Mouse (Mus musculus) stomach, embryonic 15.5 days (tissue): ENCODE results near the gene Morc2a. TPM values are rescaled to one million over a fixed set of nuclear protein-coding genes. Genes with fewer than 3 reads are reported as not detected.

Experiments
- ATAC-seq: fragments of 200-750 bp; cut with Nextera tagmentation; 2 replicates; pipeline ENCODE4 v1.8.0; 2017; ENCODE audit warnings: low read depth, moderate number of reproducible peaks, moderate TSS enrichment; ENCODE audit not compliant: insufficient read depth, low FRiP score
- H3K27ac ChIP-seq: fragments of 300-500 bp; sonication (generic); 2 replicates; pipeline ENCODE4 v1.5.1; 2015; ENCODE audit warnings: mild to moderate bottlenecking, inconsistent platforms
- H3K27me3 ChIP-seq: fragments of 300-500 bp; sonication (generic); replicated peaks from 2 replicates; pipeline ENCODE4 v1.6.1; 2015; ENCODE audit warnings: inconsistent platforms
- H3K36me3 ChIP-seq: fragments of 300-500 bp; sonication (generic); 2 replicates; pipeline ENCODE4 v1.6.1; 2015; ENCODE audit warnings: inconsistent platforms
- H3K4me1 ChIP-seq: fragments of 300-500 bp; sonication (generic); 2 replicates; pipeline ENCODE4 v1.6.1; 2015; ENCODE audit warnings: inconsistent platforms
- H3K4me2 ChIP-seq: fragments of 300-500 bp; sonication (generic); 2 replicates; pipeline ENCODE4 v1.6.1; 2015; ENCODE audit warnings: mild to moderate bottlenecking, inconsistent platforms
- H3K4me3 ChIP-seq: fragments of 300-500 bp; sonication (generic); replicated peaks from 2 replicates; pipeline ENCODE4 v1.5.1; 2015; ENCODE audit warnings: inconsistent platforms
- H3K9ac ChIP-seq: fragments of 300-500 bp; sonication (generic); 2 replicates; pipeline ENCODE4 v1.6.1; 2015; ENCODE audit warnings: inconsistent platforms
- H3K9me3 ChIP-seq: fragments of 300-500 bp; sonication (generic); 2 replicates; pipeline ENCODE4 v1.6.1; 2016; ENCODE audit warnings: inconsistent platforms
- WGBS: fragments of 180-500 bp; shearing (Covaris S2); methylation state at CpG from one replicate; pipeline ENCODE4 v1.1.7; 2015; 5-methylcytosine and 5-hydroxymethylcytosine counted together
- polyA plus RNA-seq: library from polyadenylated mRNA; unstranded; fragments of >200 nt; fragmentation: Nextera tagmentation; extraction: Ambion mirVana; gene quantifications from 2 replicates; pipeline ENCODE4 v1.2.1, GENCODE M21; 2015

Morc2a gene
- polyA plus RNA-seq, 1 experiment from 2014 or later: 23.4 TPM

DNA sequence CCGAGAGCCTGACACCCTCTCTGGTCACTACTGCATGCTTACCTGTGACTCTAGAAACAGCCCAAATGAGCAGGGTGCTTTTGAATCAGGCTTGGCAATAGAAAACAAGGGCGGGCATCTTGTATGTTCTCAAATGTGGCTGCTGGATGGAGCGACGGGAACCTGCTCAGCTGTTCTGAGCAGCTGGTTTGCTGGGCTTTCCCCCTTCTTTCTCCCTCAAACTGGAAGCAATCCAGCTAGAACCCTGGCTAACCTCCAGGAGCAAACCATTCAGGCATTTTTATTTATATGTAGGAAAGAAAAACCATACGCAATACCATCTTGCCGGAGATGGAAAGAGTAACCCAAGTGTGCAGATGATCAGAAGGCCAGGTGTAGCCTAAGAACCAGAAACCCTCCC lies 67.7 kb downstream of the Morc2a start:
- Histone ChIP-seq H3K4me3 (no peak overlapping the region), H3K9ac (no peak overlapping the region), H3K9me3 (no peaks in the 10 kb centered on the region), H3K27ac (no peak overlapping the region), H3K4me1 (no peaks in the 10 kb centered on the region), H3K4me2 (no peak overlapping the region), H3K27me3 (no peaks in the 10 kb centered on the region), H3K36me3 (no peaks in the 10 kb centered on the region)
- ATAC-seq: no peak
- 65% methylated on average over 6 of the region's 6 CpGs for WGBS

DNA sequence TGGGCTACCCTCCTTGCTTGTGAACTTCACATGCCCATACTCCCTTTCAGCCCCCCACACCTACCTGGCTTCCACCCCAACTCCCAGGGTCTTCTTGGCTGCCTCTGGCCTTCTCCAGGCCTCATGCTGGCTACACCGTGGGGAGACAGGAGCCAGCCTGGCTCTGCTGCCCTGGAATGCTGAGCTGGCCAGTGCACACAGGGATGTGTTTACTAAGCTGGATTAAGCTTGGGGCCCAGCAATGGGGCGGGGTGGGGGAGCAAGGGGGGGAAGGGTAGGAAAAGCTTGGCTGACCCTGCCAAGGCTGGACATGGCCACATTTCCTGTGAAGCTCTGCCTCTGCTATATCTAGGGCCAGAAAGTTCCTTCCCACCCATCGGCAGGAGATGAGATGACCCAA lies 73.0 kb downstream of the Morc2a start:
- H3K9ac ChIP-seq: no peak overlapping the region
- no peaks in the 10 kb centered on the region for H3K36me3 ChIP-seq
- no peak for ATAC-seq
- no peak overlapping the region for H3K27ac ChIP-seq
- H3K4me2 ChIP-seq: no peak overlapping the region
- H3K9me3 ChIP-seq: no peaks in the 10 kb centered on the region
- no peaks in the 10 kb centered on the region for H3K27me3 ChIP-seq
- 25% methylated on average over 3 of the region's 3 CpGs for WGBS
- H3K4me1 ChIP-seq: no peaks in the 10 kb centered on the region
- H3K4me3 ChIP-seq: no peak overlapping the region

DNA sequence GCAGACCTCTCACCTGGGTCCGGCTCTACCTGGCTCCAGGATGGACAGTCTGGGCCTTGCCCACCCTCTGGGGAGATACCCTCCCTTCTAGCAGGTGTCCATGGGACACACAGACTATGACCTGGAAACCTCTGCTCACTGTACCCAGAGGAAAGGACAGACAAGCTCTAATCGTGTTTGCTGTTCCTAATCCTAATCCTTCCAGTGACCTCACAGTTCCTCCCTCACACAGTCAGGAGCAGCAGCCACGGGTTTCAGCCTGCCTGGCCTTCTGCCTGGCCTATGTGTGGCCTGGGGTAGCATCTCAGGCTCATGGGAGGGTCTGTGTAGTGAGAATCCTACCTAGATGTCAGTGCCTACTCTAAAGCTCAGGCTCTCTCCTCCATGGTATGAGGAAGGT lies 73.9 kb downstream of the Morc2a start:
- Histone ChIP-seq H3K4me2 (no peak overlapping the region), H3K4me3 (no peak overlapping the region), H3K9ac (no peak overlapping the region), H3K4me1 (no peaks in the 10 kb centered on the region), H3K36me3 (no peaks in the 10 kb centered on the region), H3K9me3 (no peaks in the 10 kb centered on the region), H3K27ac (no peak overlapping the region), H3K27me3 (no peaks in the 10 kb centered on the region)
- 46% methylated on average over 3 of the region's 3 CpGs for WGBS
- no peak for ATAC-seq

DNA sequence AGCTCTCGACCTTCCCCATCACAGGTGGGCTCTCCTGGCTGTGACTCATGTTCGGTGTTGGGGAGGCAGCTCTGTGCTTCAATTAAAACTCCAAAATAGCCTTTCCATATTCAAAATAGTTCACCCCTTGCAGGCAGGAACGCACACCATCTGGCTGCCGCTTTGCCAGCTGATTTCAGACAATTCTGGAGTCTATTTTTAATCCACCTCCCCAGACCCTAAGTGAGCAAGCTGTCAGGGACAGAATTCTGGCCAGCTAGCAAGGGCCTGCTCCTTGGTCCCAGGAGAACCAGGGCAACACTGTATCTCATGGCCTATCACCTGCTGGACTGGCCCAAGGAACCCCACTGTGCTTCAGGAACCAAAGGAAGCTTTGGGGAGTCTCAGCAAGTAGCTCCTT lies 74.9 kb downstream of the Morc2a start:
- Histone ChIP-seq H3K27me3 (no peaks in the 10 kb centered on the region), H3K36me3 (no peaks in the 10 kb centered on the region), H3K9ac (no peak overlapping the region), H3K4me2 (no peak overlapping the region), H3K4me3 (no peak overlapping the region), H3K9me3 (no peaks in the 10 kb centered on the region), H3K27ac (no peak overlapping the region), H3K4me1 (no peaks in the 10 kb centered on the region)
- ATAC-seq: no peak
- 64% methylated on average over 4 of the region's 4 CpGs for WGBS

GRCm38 (mm10) chr11:3724726-3725125 lies 75.7 kb downstream of the Morc2a start:
- no peak for ATAC-seq
- Histone ChIP-seq H3K36me3 (no peaks in the 10 kb centered on the region), H3K27ac (no peak overlapping the region), H3K27me3 (no peaks in the 10 kb centered on the region), H3K9ac (no peak overlapping the region), H3K4me2 (no peak overlapping the region), H3K9me3 (no peaks in the 10 kb centered on the region), H3K4me3 (no peak overlapping the region), H3K4me1 (no peaks in the 10 kb centered on the region)
- 64% methylated on average over 5 of the region's 5 CpGs for WGBS

- H3K4me3 ChIP-seq: no peak overlapping the region
- no peaks in the 10 kb centered on the region for H3K4me1 ChIP-seq
- H3K27me3 ChIP-seq: no peaks in the 10 kb centered on the region
- H3K27ac ChIP-seq: no peak overlapping the region
- 54% methylated on average over 10 of the region's 10 CpGs for WGBS
- H3K9ac ChIP-seq: no peak overlapping the region
- H3K9me3 ChIP-seq: no peaks in the 10 kb centered on the region
- no peak overlapping the region for H3K4me2 ChIP-seq
- no peaks in the 10 kb centered on the region for H3K36me3 ChIP-seq
- ATAC-seq: no peak
Measured at GRCm38 (mm10) chr11:3725331-3726054, 76.5 kb downstream of the Morc2a start.

- WGBS: 75% methylated on average over 9 of the region's 9 CpGs
- no peaks in the 10 kb centered on the region for H3K27me3 ChIP-seq
- no peak for ATAC-seq
Measured at GRCm38 (mm10) chr11:3727438-3728105, 78.6 kb downstream of the Morc2a start.

DNA sequence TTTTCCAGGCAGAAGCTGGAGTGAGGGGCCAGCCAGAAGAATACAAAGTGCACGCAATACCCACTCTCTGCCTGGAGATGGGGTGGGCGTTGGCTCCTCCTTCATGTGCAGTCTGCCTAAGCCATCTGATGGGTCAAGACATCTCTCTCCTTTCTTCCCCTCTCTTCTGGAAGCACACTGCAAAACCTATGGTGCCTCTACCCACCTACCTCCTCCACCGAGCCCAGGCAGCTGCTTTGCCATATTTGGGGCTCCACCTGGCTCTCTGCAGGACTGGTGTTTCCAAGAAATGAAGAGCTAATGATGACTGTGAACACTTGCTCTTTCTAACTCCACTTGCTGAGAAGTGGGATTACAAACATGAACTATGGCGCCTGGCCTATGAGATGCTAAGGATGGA lies 82.5 kb downstream of the Morc2a start:
- no peaks in the 10 kb centered on the region for H3K36me3 ChIP-seq
- no peak overlapping the region for H3K4me3 ChIP-seq
- H3K4me2 ChIP-seq: no peak overlapping the region
- 79% methylated on average over 4 of the region's 4 CpGs for WGBS
- H3K27me3 ChIP-seq: no peaks in the 10 kb centered on the region
- H3K9me3 ChIP-seq: no peaks in the 10 kb centered on the region
- H3K4me1 ChIP-seq: no peaks in the 10 kb centered on the region
- no peak for ATAC-seq
- H3K27ac ChIP-seq: no peak overlapping the region
- H3K9ac ChIP-seq: no peak overlapping the region

More at GRCm38 (mm10) chr11:3727438-3728105, 78.6 kb downstream of the Morc2a start:
- Histone ChIP-seq H3K9me3 (no peaks in the 10 kb centered on the region), H3K4me3 (no peak overlapping the region), H3K4me2 (no peak overlapping the region), H3K9ac (no peak overlapping the region), H3K27ac (no peak overlapping the region), H3K36me3 (no peaks in the 10 kb centered on the region), H3K4me1 (no peaks in the 10 kb centered on the region)

- Histone ChIP-seq H3K36me3 (no peaks in the 10 kb centered on the region), H3K9ac (no peak overlapping the region), H3K4me3 (no peak overlapping the region), H3K9me3 (no peaks in the 10 kb centered on the region), H3K4me2 (no peak overlapping the region), H3K27ac (no peak overlapping the region), H3K27me3 (no peaks in the 10 kb centered on the region), H3K4me1 (no peaks in the 10 kb centered on the region)
- no peak for ATAC-seq
- 72% methylated on average over 14 of the region's 14 CpGs for WGBS
Measured at GRCm38 (mm10) chr11:3733933-3734636, 85.1 kb downstream of the Morc2a start.

- WGBS: 73% methylated on average over 11 of the region's 11 CpGs
- no peaks in the 10 kb centered on the region for H3K27me3 ChIP-seq
- H3K4me3 ChIP-seq: no peak overlapping the region
- H3K4me1 ChIP-seq: no peaks in the 10 kb centered on the region
- no peaks in the 10 kb centered on the region for H3K9me3 ChIP-seq
- no peak overlapping the region for H3K27ac ChIP-seq
- no peak for ATAC-seq
- H3K9ac ChIP-seq: no peak overlapping the region
- H3K36me3 ChIP-seq: no peaks in the 10 kb centered on the region
- H3K4me2 ChIP-seq: no peak overlapping the region
Measured at GRCm38 (mm10) chr11:3735715-3736114, 86.7 kb downstream of the Morc2a start.

GRCm38 (mm10) chr11:3738778-3739177 lies 89.8 kb downstream of the Morc2a start:
- no peak for ATAC-seq
- WGBS: 66% methylated on average over 2 of the region's 2 CpGs
- Histone ChIP-seq H3K36me3 (no peaks in the 10 kb centered on the region), H3K4me3 (no peak overlapping the region), H3K9ac (no peak overlapping the region), H3K9me3 (no peaks in the 10 kb centered on the region), H3K27me3 (no peaks in the 10 kb centered on the region), H3K4me1 (no peaks in the 10 kb centered on the region), H3K4me2 (no peak overlapping the region), H3K27ac (no peak overlapping the region)
